Mouse (Mus musculus): ENCODE results near the gene Cbfa2t3. TPM values are rescaled to one million over a fixed set of nuclear protein-coding genes. Genes with fewer than 3 reads are reported as not detected.

Gene Cbfa2t3
- total and polyA plus RNA-seq, 3 experiments = 10.9 to 22.3 (median 21.8) TPM

DNA sequence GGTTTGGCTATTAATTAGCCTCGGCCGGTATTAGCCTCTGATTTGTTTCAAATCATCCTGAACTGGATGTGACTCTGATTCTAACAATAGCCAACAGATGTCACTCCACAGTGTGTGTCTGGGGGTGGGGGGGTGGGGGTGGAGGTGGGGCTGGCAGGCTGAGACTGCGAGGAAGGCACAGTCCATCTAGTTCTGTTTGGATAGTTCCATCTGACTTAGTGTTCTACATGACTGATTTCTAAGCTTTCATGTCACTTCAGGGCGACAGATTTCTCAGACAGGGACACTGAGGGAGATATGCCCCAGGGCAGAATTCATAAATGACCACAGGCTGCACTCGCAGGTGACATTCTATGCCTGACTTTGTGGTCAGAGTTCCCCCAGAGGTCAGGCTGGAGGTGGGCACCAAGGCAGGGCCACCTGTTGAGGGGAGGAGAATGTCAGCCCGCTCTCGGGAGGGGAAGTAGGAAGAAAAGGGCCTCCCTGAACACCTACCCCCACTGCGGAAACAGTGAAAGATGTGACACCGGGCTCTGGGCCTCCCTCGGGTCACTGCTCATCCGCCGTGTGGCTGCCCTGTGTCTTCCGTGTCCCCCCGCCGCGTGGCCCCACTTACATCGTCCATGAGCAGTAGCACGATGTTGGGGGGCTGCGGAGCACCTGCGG, 88.2 kb downstream of the Cbfa2t3 start:
- no peaks in the 10 kb centered on the region for H3K36me3 ChIP-seq (ENCODE audit: control insufficient read depth, insufficient read depth, low read length)
- peaks cover 7% of the 10 kb centered on the region for H3K4me1 ChIP-seq (ENCODE audit: control insufficient read depth, insufficient read depth, low read length)
- H3K79me2 ChIP-seq (replicated peaks; ENCODE audit: control insufficient read depth, insufficient read depth, low read length) = no peaks in the 10 kb centered on the region
- H3K9ac ChIP-seq (ENCODE audit: low read depth, low read length) = peak overlapping the region; percentile 70
- peak overlapping the region; percentile 81 for H3K4me3 ChIP-seq
- 2% methylated on average over 19 of the region's 20 CpGs for WGBS
- peak overlapping the region; percentile 76 for H3K27ac ChIP-seq
- no peak for DNase-seq
- no peaks in the 10 kb centered on the region for H3K27me3 ChIP-seq (ENCODE audit: control insufficient read depth, insufficient read depth, low read length)
- intact Hi-C loops (cut with DNase I) = loop anchor here (1.0 to 5.0 kb wide), 3 partner anchors 44 to 108 kb away; no protein-coding TSS in a partner anchor
- TF ChIP-seq CTCF (IDR thresholded peaks at IDR 0.05) (no peak), POLR2A (IDR thresholded peaks at IDR 0.05; ENCODE audit: insufficient read depth, low read depth, low read length) (no peak), EP300 (IDR thresholded peaks at IDR 0.05; ENCODE audit: insufficient read depth, low read depth, low read length) (no peak)

GRCm38 (mm10) chr8:122610209-122610608, 88.7 kb downstream of the Cbfa2t3 start:
- no peaks in the 10 kb centered on the region for H3K36me3 ChIP-seq (ENCODE audit: control insufficient read depth, insufficient read depth, low read length)
- WGBS = 65% methylated on average over 4 of the region's 4 CpGs
- H3K9ac ChIP-seq (ENCODE audit: low read depth, low read length) = no peak overlapping the region
- intact Hi-C loops (cut with DNase I) = loop anchor here (2.0 to 5.0 kb wide), 2 partner anchors 43 to 108 kb away; no protein-coding TSS in a partner anchor
- H3K4me3 ChIP-seq = no peak overlapping the region
- peaks cover 7% of the 10 kb centered on the region for H3K4me1 ChIP-seq (ENCODE audit: control insufficient read depth, insufficient read depth, low read length)
- H3K27me3 ChIP-seq (ENCODE audit: control insufficient read depth, insufficient read depth, low read length) = no peaks in the 10 kb centered on the region
- DNase-seq = no peak
- TF ChIP-seq CTCF (IDR thresholded peaks at IDR 0.05) (0 out of 2 replicates have a peak, but pooled peaks have one; percentile 5), POLR2A (IDR thresholded peaks at IDR 0.05; ENCODE audit: insufficient read depth, low read depth, low read length) (no peak), EP300 (IDR thresholded peaks at IDR 0.05; ENCODE audit: insufficient read depth, low read depth, low read length) (no peak)
- H3K79me2 ChIP-seq (replicated peaks; ENCODE audit: control insufficient read depth, insufficient read depth, low read length) = no peaks in the 10 kb centered on the region
- no peak overlapping the region for H3K27ac ChIP-seq

- peaks cover 2% of the 10 kb centered on the region; the same call in 1 of the 2 replicates for H3K4me1 ChIP-seq (ENCODE audit: control insufficient read depth, insufficient read depth, low read length)
- no peak overlapping the region for H3K4me3 ChIP-seq
- WGBS = 85% methylated on average over 11 of the region's 12 CpGs
- no peaks in the 10 kb centered on the region for H3K36me3 ChIP-seq (ENCODE audit: control insufficient read depth, insufficient read depth, low read length)
- intact Hi-C loops (cut with DNase I) = no loop called here
- no peaks in the 10 kb centered on the region for H3K79me2 ChIP-seq (replicated peaks; ENCODE audit: control insufficient read depth, insufficient read depth, low read length)
- TF ChIP-seq CTCF (IDR thresholded peaks at IDR 0.05) = no peak
- TF ChIP-seq EP300 (IDR thresholded peaks at IDR 0.05; ENCODE audit: insufficient read depth, low read depth, low read length) = no peak
- no peak for TF ChIP-seq POLR2A (IDR thresholded peaks at IDR 0.05; ENCODE audit: insufficient read depth, low read depth, low read length)
- H3K27me3 ChIP-seq (ENCODE audit: control insufficient read depth, insufficient read depth, low read length) = no peaks in the 10 kb centered on the region
- DNase-seq = no peak
- no peak overlapping the region for H3K9ac ChIP-seq (ENCODE audit: low read depth, low read length)
- no peak overlapping the region for H3K27ac ChIP-seq
These were observed 92.1 kb downstream of the Cbfa2t3 start for GRCm38 (mm10) chr8:122606810-122607209.

DNA sequence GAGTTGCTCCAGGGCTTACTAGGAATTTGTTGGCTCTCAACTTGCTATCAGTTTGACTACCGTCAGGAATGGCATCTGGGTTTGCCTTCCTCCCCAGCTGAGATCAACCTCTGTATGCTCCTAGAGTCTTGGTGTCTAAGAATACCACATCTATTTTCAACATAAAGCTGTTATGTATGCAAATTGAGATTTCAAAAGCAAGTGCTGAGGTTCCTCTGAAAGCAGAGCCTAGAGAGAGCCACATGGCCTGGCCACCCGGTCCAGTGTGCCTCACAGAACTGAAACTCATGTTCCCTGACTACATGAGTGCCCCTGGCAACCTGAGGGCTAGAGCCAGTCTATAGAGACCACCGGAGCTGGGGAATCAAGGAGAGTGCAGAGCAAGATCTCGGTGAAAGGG, 93.5 kb downstream of the Cbfa2t3 start:
- WGBS = 66% methylated on average over 4 of the region's 4 CpGs
- H3K4me1 ChIP-seq (ENCODE audit: control insufficient read depth, insufficient read depth, low read length) = no peaks in the 10 kb centered on the region
- DNase-seq = no peak
- no peak for TF ChIP-seq POLR2A (IDR thresholded peaks at IDR 0.05; ENCODE audit: insufficient read depth, low read depth, low read length)
- no peak for TF ChIP-seq EP300 (IDR thresholded peaks at IDR 0.05; ENCODE audit: insufficient read depth, low read depth, low read length)
- TF ChIP-seq CTCF (IDR thresholded peaks at IDR 0.05) = no peak
- intact Hi-C loops (cut with DNase I) = no loop called here
- H3K9ac ChIP-seq (ENCODE audit: low read depth, low read length) = no peak overlapping the region
- no peaks in the 10 kb centered on the region for H3K36me3 ChIP-seq (ENCODE audit: control insufficient read depth, insufficient read depth, low read length)
- H3K4me3 ChIP-seq = no peak overlapping the region
- H3K27ac ChIP-seq = no peak overlapping the region
- no peaks in the 10 kb centered on the region for H3K79me2 ChIP-seq (replicated peaks; ENCODE audit: control insufficient read depth, insufficient read depth, low read length)
- H3K27me3 ChIP-seq (ENCODE audit: control insufficient read depth, insufficient read depth, low read length) = no peaks in the 10 kb centered on the region

- H3K27ac ChIP-seq = no peak overlapping the region
- H3K4me1 ChIP-seq (ENCODE audit: control insufficient read depth, insufficient read depth, low read length) = no peaks in the 10 kb centered on the region
- 63% methylated on average over 1 of the region's 1 CpGs for WGBS
- no peaks in the 10 kb centered on the region for H3K79me2 ChIP-seq (replicated peaks; ENCODE audit: control insufficient read depth, insufficient read depth, low read length)
- no peak for DNase-seq
- no peak overlapping the region for H3K9ac ChIP-seq (ENCODE audit: low read depth, low read length)
- H3K36me3 ChIP-seq (ENCODE audit: control insufficient read depth, insufficient read depth, low read length) = no peaks in the 10 kb centered on the region
- H3K4me3 ChIP-seq = no peak overlapping the region
- no peaks in the 10 kb centered on the region for H3K27me3 ChIP-seq (ENCODE audit: control insufficient read depth, insufficient read depth, low read length)
- TF ChIP-seq CTCF (IDR thresholded peaks at IDR 0.05) (no peak), POLR2A (IDR thresholded peaks at IDR 0.05; ENCODE audit: insufficient read depth, low read depth, low read length) (no peak), EP300 (IDR thresholded peaks at IDR 0.05; ENCODE audit: insufficient read depth, low read depth, low read length) (no peak)
- intact Hi-C loops (cut with DNase I) = no loop called here
These were observed 94.3 kb downstream of the Cbfa2t3 start for GRCm38 (mm10) chr8:122604640-122605039.

DNA sequence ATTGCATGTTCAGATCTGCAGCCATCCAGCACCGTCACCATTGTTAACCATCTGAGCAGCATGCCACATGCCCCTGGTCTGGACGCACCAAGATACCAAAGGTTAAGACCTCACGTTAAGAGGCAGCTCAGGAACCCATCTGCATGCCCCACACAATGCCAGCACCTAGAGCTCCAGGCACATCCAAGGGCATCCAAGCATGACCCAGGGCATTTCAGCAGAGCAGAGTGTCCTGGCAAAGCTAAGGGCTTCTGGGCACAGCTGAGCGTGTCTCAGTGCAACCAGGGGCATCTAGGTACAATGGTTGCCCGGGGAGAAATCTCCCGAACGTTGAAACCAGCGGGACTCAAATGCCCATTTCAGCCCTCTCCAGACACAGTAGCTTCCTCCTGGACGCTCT, 98.2 kb downstream of the Cbfa2t3 start:
- Histone ChIP-seq H3K27me3 (ENCODE audit: control insufficient read depth, insufficient read depth, low read length) (no peaks in the 10 kb centered on the region), H3K9ac (ENCODE audit: low read depth, low read length) (no peak overlapping the region), H3K27ac (no peak overlapping the region), H3K4me3 (no peak overlapping the region), H3K36me3 (ENCODE audit: control insufficient read depth, insufficient read depth, low read length) (no peaks in the 10 kb centered on the region), H3K4me1 (ENCODE audit: control insufficient read depth, insufficient read depth, low read length) (no peaks in the 10 kb centered on the region), H3K79me2 (replicated peaks; ENCODE audit: control insufficient read depth, insufficient read depth, low read length) (no peaks in the 10 kb centered on the region)
- no peak for TF ChIP-seq CTCF (IDR thresholded peaks at IDR 0.05)
- TF ChIP-seq POLR2A (IDR thresholded peaks at IDR 0.05; ENCODE audit: insufficient read depth, low read depth, low read length) = no peak
- no peak for TF ChIP-seq EP300 (IDR thresholded peaks at IDR 0.05; ENCODE audit: insufficient read depth, low read depth, low read length)
- 93% methylated on average over 9 of the region's 9 CpGs for WGBS
- intact Hi-C loops (cut with DNase I) = no loop called here
- no peak for DNase-seq
